Mouse (Mus musculus) forebrain, embryonic 16.5 days (tissue): ENCODE measurements around the gene Szrd1. TPM values are rescaled to one million over a fixed set of nuclear protein-coding genes. Genes with fewer than 3 reads are reported as not detected.

Experiments
- ATAC-seq: fragments of 200-750 bp; cut with Nextera tagmentation; 2 replicates; pipeline ENCODE4 v1.8.0; 2017; ENCODE audit warnings: mild to moderate bottlenecking, moderate library complexity
- H3K27ac ChIP-seq: fragments of 300-500 bp; sonication (generic); 2 replicates; pipeline ENCODE4 v1.5.1; 2014; ENCODE audit warnings: low read length, control low read depth
- H3K27me3 ChIP-seq: fragments of 300-500 bp; sonication (generic); replicated peaks from 2 replicates; pipeline ENCODE4 v1.6.1; 2014; ENCODE audit warnings: low read length; ENCODE audit not compliant: control insufficient read depth, insufficient read depth
- H3K36me3 ChIP-seq: fragments of 300-500 bp; sonication (generic); 2 replicates; pipeline ENCODE4 v1.6.1; 2014; ENCODE audit not compliant: control insufficient read depth, insufficient read depth
- H3K4me1 ChIP-seq: fragments of 300-500 bp; sonication (generic); replicated peaks from 2 replicates; pipeline ENCODE4 v1.6.1; 2014; ENCODE audit warnings: low read length; ENCODE audit not compliant: control insufficient read depth, insufficient read depth
- H3K4me2 ChIP-seq: fragments of 300-500 bp; sonication (generic); 2 replicates; pipeline ENCODE4 v1.6.1; 2014; ENCODE audit warnings: mild to moderate bottlenecking, low read length, control low read depth
- H3K4me3 ChIP-seq: fragments of 300-500 bp; sonication (generic); replicated peaks from 2 replicates; pipeline ENCODE4 v1.5.1; 2014; ENCODE audit warnings: mild to moderate bottlenecking, low read length, control low read depth
- H3K9ac ChIP-seq: fragments of 300-500 bp; sonication (generic); replicated peaks from 2 replicates; pipeline ENCODE4 v1.6.1; 2014; ENCODE audit warnings: low read depth, low read length, control low read depth
- H3K9me3 ChIP-seq: fragments of 300-500 bp; sonication (generic); 2 replicates; pipeline ENCODE4 v1.6.1; 2016; ENCODE audit warnings: low read length; ENCODE audit not compliant: control insufficient read depth
- WGBS: fragments of 180-500 bp; shearing (Covaris S2); extraction: QIAGEN DNeasy Blood & Tissue Kit; methylation state at CpG from one replicate; pipeline ENCODE4 v1.1.7; 2014; 5-methylcytosine and 5-hydroxymethylcytosine counted together
- polyA plus RNA-seq: library from polyadenylated mRNA; unstranded; fragments of >200 nt; fragmentation: Nextera tagmentation; extraction: Ambion mirVana; gene quantifications from 2 replicates; pipeline ENCODE4 v1.2.1, GENCODE M21; 2015

Szrd1 gene
- polyA plus RNA-seq, 1 experiment from 2014 or later = 31.2 TPM

DNA sequence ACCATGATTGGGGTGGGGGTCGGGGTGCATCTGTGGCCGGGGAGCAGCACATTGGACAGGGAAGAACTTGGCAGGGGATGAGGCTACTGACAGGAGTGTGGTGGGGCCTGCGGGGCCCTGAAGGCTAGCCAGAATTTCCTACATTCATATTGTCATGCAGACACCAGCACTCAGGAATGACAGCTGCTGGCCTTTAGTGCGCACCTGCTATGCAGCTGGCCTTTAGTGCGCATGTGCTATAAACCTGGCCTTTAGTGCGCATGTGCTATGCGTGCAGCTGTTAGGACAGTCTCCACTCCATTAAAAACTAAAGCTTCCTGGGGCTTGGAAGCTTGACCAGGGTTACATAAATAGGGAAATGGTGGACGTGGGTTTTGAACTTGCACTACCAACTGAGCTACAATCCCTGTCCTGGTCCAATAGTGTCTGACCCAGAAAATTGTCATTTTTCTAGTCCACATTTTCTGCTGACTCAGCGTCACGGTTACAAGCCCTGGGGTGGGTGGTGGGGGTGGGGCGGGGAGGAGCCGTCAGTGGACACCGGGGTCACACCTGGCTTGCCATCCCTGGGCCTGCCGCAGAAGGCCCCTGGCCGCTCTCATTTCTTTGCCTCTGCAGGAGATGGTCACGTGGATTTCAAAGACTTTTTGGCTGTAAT is 32.9 kb downstream of the Szrd1 start:
- no peak overlapping the region for H3K27ac ChIP-seq
- H3K9ac ChIP-seq = no peak overlapping the region
- no peaks in the 10 kb centered on the region for H3K4me1 ChIP-seq
- H3K4me2 ChIP-seq = no peak overlapping the region
- H3K4me3 ChIP-seq = no peak overlapping the region
- peaks cover 3% of the 10 kb centered on the region; the same call in 1 of the 2 replicates for H3K36me3 ChIP-seq
- H3K27me3 ChIP-seq = no peaks in the 10 kb centered on the region
- WGBS = 87% methylated on average over 16 of the region's 16 CpGs
- no peaks in the 10 kb centered on the region for H3K9me3 ChIP-seq
- ATAC-seq = no peak

DNA sequence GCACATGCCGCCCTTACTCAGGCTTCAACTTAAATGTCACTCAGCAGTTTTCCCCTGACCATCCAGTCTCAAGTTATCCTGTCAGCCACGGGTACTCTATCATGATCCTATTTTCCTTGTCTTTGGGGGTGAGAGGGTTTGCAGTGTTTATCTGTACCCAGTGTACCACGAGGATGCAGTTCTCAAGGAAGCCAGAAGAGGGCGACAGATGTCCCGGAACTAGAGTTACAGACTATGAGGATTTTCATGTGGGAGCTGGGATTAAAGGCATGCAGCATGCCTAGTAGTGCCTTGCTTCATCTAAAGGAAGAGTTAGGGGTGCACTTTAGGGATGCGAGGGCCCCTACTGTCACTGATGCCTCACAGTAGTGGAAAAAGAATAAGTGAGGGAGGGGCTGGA is 37.7 kb downstream of the Szrd1 start:
- H3K27me3 ChIP-seq = no peaks in the 10 kb centered on the region
- H3K36me3 ChIP-seq = no peaks in the 10 kb centered on the region
- 64% methylated on average over 6 of the region's 6 CpGs for WGBS
- ATAC-seq = no peak
- no peak overlapping the region for H3K4me3 ChIP-seq
- no peaks in the 10 kb centered on the region for H3K9me3 ChIP-seq
- no peak overlapping the region for H3K4me2 ChIP-seq
- no peak overlapping the region for H3K9ac ChIP-seq
- no peaks in the 10 kb centered on the region for H3K4me1 ChIP-seq
- H3K27ac ChIP-seq = no peak overlapping the region

- H3K4me2 ChIP-seq = no peak overlapping the region
- no peaks in the 10 kb centered on the region for H3K9me3 ChIP-seq
- WGBS = 92% methylated on average over 9 of the region's 9 CpGs
- H3K4me3 ChIP-seq = no peak overlapping the region
- no peaks in the 10 kb centered on the region for H3K4me1 ChIP-seq
- H3K36me3 ChIP-seq = no peaks in the 10 kb centered on the region
- H3K27me3 ChIP-seq = no peaks in the 10 kb centered on the region
- H3K27ac ChIP-seq = no peak overlapping the region
- H3K9ac ChIP-seq = no peak overlapping the region
- ATAC-seq = no peak
Measured at GRCm38 (mm10) chr4:141101291-141101690, 38.3 kb downstream of the Szrd1 start.

DNA sequence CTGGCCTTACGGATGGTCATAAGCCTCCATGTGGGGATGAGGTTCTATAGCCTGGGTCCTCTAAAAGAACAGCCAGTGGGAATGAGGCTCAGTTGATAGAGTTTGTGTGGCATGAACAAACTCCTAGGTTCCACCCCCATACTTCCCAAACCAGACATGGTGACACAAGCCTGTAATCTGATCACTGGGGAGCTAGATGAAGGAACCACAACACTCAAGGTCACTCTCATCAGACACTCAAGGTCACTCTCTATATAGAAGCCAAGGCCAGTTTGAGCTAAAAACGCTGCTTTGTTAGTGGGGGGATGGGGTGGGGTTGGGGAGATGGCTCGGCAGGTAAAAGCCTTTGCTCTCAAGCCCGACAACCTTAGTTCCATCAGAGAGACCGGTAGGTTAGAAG is 39.6 kb downstream of the Szrd1 start:
- H3K4me3 ChIP-seq = no peak overlapping the region
- H3K4me1 ChIP-seq = no peaks in the 10 kb centered on the region
- no peak overlapping the region for H3K4me2 ChIP-seq
- no peaks in the 10 kb centered on the region for H3K36me3 ChIP-seq
- no peak overlapping the region for H3K9ac ChIP-seq
- no peaks in the 10 kb centered on the region for H3K27me3 ChIP-seq
- H3K27ac ChIP-seq = no peak overlapping the region
- WGBS = 79% methylated on average over 5 of the region's 5 CpGs
- no peaks in the 10 kb centered on the region for H3K9me3 ChIP-seq
- ATAC-seq = no peak

GRCm38 (mm10) chr4:141098935-141099334 is 40.6 kb downstream of the Szrd1 start:
- Histone ChIP-seq H3K9me3 (no peaks in the 10 kb centered on the region), H3K36me3 (no peaks in the 10 kb centered on the region), H3K9ac (no peak overlapping the region), H3K4me1 (no peaks in the 10 kb centered on the region), H3K27me3 (no peaks in the 10 kb centered on the region), H3K4me2 (no peak overlapping the region), H3K4me3 (no peak overlapping the region), H3K27ac (no peak overlapping the region)
- WGBS = 80% methylated on average over 4 of the region's 4 CpGs
- ATAC-seq = no peak

DNA sequence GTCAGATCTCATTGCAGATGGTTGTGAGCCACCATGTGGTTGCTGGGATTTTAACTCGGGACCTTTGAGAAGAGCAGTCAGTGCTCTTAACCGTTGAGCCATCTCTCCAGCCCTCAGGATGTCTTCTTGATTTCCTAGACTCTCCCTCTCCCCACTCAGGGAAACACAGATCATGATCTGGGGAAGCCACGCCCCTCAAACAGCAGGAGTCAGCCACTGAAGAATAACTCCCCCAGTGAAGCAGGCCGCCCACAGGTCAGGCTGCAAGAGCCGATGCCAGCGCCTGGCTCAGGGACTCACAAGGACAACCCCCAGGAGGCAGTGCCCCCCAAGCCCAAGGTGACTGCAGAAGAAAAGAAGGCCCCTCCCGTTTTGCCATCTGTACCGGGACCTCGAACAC is 42.9 kb downstream of the Szrd1 start:
- no peak overlapping the region for H3K27ac ChIP-seq
- H3K4me3 ChIP-seq = no peak overlapping the region
- H3K9ac ChIP-seq = no peak overlapping the region
- ATAC-seq = no peak
- H3K4me2 ChIP-seq = no peak overlapping the region
- no peaks in the 10 kb centered on the region for H3K27me3 ChIP-seq
- no peaks in the 10 kb centered on the region for H3K4me1 ChIP-seq
- no peaks in the 10 kb centered on the region for H3K36me3 ChIP-seq
- H3K9me3 ChIP-seq = no peaks in the 10 kb centered on the region
- 7% methylated on average over 9 of the region's 9 CpGs for WGBS

- 81% methylated on average over 10 of the region's 10 CpGs for WGBS
- no peak overlapping the region for H3K9ac ChIP-seq
Measured at GRCm38 (mm10) chr4:141095016-141095415, 44.6 kb downstream of the Szrd1 start.

GRCm38 (mm10) chr4:141088714-141089113 is 50.9 kb downstream of the Szrd1 start:
- no peaks in the 10 kb centered on the region for H3K27me3 ChIP-seq
- no peaks in the 10 kb centered on the region for H3K9me3 ChIP-seq
- no peak overlapping the region for H3K4me2 ChIP-seq
- 74% methylated on average over 9 of the region's 9 CpGs for WGBS
- no peak overlapping the region for H3K4me3 ChIP-seq
- no peak overlapping the region for H3K27ac ChIP-seq
- H3K36me3 ChIP-seq = no peaks in the 10 kb centered on the region
- no peak overlapping the region for H3K9ac ChIP-seq
- ATAC-seq = no peak
- H3K4me1 ChIP-seq = no peaks in the 10 kb centered on the region

More at GRCm38 (mm10) chr4:141095016-141095415, 44.6 kb downstream of the Szrd1 start:
- Histone ChIP-seq H3K27me3 (no peaks in the 10 kb centered on the region), H3K36me3 (no peaks in the 10 kb centered on the region), H3K27ac (no peak overlapping the region), H3K9me3 (no peaks in the 10 kb centered on the region), H3K4me1 (no peaks in the 10 kb centered on the region), H3K4me2 (no peak overlapping the region), H3K4me3 (no peak overlapping the region)
- no peak for ATAC-seq

DNA sequence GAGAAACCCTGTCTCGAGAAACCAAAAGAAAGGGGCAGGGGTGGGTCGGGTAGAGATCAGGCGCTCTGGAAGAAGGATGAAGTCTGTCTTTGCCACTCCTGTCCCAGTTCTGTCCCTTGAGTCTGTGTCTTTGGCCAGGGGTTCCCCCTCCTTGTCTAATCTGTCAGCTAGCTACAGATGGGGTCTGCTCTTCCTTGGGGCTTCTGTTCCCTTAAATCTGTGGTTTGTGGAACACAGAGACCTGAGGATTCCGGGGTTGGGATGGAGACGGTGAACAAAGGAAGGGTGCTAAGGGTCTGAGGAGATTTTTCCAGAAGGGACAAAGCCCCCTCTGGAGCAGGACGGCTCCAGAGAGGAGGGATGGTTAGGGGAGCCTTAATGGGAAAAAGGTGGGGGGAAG is 51.5 kb downstream of the Szrd1 start, which contains the start of gene Spata21:
Gene Spata21 (plus strand): TSS at position 301 of the 400 bp plus-strand sequence.
- no peak within 1 kb of the TSS for H3K4me3 ChIP-seq
- no peak within 1 kb of the TSS for H3K27ac ChIP-seq
- no peaks in the 10 kb centered on the region for H3K36me3 ChIP-seq
- H3K9ac ChIP-seq = no peak within 1 kb of the TSS
- 76% methylated on average over 6 of the region's 6 CpGs for WGBS
- H3K4me2 ChIP-seq = no peak within 1 kb of the TSS
- no peaks in the 10 kb centered on the region for H3K9me3 ChIP-seq
- no peaks in the 10 kb centered on the region for H3K4me1 ChIP-seq
- no peaks in the 10 kb centered on the region for H3K27me3 ChIP-seq
- ATAC-seq = no peak

GRCm38 (mm10) chr4:141086862-141087261 is 52.7 kb downstream of the Szrd1 start:
- no peaks in the 10 kb centered on the region for H3K9me3 ChIP-seq
- H3K4me3 ChIP-seq = no peak overlapping the region
- no peak overlapping the region for H3K4me2 ChIP-seq

More at GRCm38 (mm10) chr4:141086862-141087261, 52.7 kb downstream of the Szrd1 start:
- H3K36me3 ChIP-seq = no peaks in the 10 kb centered on the region
- H3K4me1 ChIP-seq = no peaks in the 10 kb centered on the region
- H3K27ac ChIP-seq = no peak overlapping the region
- no peaks in the 10 kb centered on the region for H3K27me3 ChIP-seq
- ATAC-seq = no peak
- H3K9ac ChIP-seq = no peak overlapping the region
- WGBS = 77% methylated on average over 10 of the region's 10 CpGs
